Mouse (Mus musculus): ENCODE results near the gene Ubr4. TPM values are rescaled to one million over a fixed set of nuclear protein-coding genes. Genes with fewer than 3 reads are reported as not detected.
"Not testable (repeated sequence)": the region's sequence is repeated elsewhere in the genome, so short reads cannot be mapped to it uniquely, and the experiment has no call there.

Ubr4 gene
- total RNA-seq, 1 experiment from 2014 or later = 182 TPM

GRCm38 (mm10) chr4:139487085-139487484 lies 134.7 kb downstream of the Ubr4 start:
- no peak for DNase-seq

- DNase-seq = no peak
Measured at GRCm38 (mm10) chr4:139488325-139488724, 135.9 kb downstream of the Ubr4 start.

- DNase-seq = no peak
Measured at GRCm38 (mm10) chr4:139489946-139490345, 137.5 kb downstream of the Ubr4 start.

GRCm38 (mm10) chr4:139490413-139491055 lies 138.1 kb downstream of the Ubr4 start:
- DNase-seq = no peak

GRCm38 (mm10) chr4:139491541-139492170 lies 139.2 kb downstream of the Ubr4 start:
- no peak for DNase-seq

- DNase-seq = no peak
Measured at GRCm38 (mm10) chr4:139492258-139492833, 139.9 kb downstream of the Ubr4 start.

GRCm38 (mm10) chr4:139493227-139494025 lies 141.0 kb downstream of the Ubr4 start:
- no peak for DNase-seq

- no peak for DNase-seq
Measured at GRCm38 (mm10) chr4:139500814-139501213, 148.4 kb downstream of the Ubr4 start.

GRCm38 (mm10) chr4:139501702-139502101 lies 149.3 kb downstream of the Ubr4 start:
- no peak for DNase-seq

GRCm38 (mm10) chr4:139503919-139504318 lies 151.5 kb downstream of the Ubr4 start:
- DNase-seq = no peak

- DNase-seq = no peak
Measured at GRCm38 (mm10) chr4:139505716-139506115, 153.3 kb downstream of the Ubr4 start.

GRCm38 (mm10) chr4:139506727-139507126 lies 154.3 kb downstream of the Ubr4 start:
- no peak for DNase-seq

- no peak for DNase-seq
Measured at GRCm38 (mm10) chr4:139509069-139509468, 156.7 kb downstream of the Ubr4 start.

- no peak for DNase-seq
Measured at GRCm38 (mm10) chr4:139511557-139511956, 159.1 kb downstream of the Ubr4 start.

- no peak for DNase-seq
Measured at GRCm38 (mm10) chr4:139512985-139513384, 160.6 kb downstream of the Ubr4 start.

GRCm38 (mm10) chr4:139519221-139519620 lies 166.8 kb downstream of the Ubr4 start:
- no peak for DNase-seq

GRCm38 (mm10) chr4:139521926-139522325 lies 169.5 kb downstream of the Ubr4 start:
- no peak for DNase-seq

GRCm38 (mm10) chr4:139526475-139526874 lies 174.1 kb downstream of the Ubr4 start:
- no peak for DNase-seq

- DNase-seq = not testable (repeated sequence)
Measured at GRCm38 (mm10) chr4:139530248-139530647, 177.8 kb downstream of the Ubr4 start, which contains the start of gene Iffo2. TSS of gene Iffo2 (plus strand) at chr4:139530548.

GRCm38 (mm10) chr4:139532081-139532480 lies 179.7 kb downstream of the Ubr4 start:
- DNase-seq = no peak

- DNase-seq = peak; percentile 21
Measured at GRCm38 (mm10) chr4:139535127-139535695, 182.8 kb downstream of the Ubr4 start.

- no peak for DNase-seq
Measured at GRCm38 (mm10) chr4:139535719-139536118, 183.3 kb downstream of the Ubr4 start.
